Mouse (Mus musculus) adrenal gland, postnatal 4 days (tissue): Measurements from ENCODE around the gene Cc2d2b. TPM values are rescaled to one million over a fixed set of nuclear protein-coding genes. Genes with fewer than 3 reads are reported as not detected.

ENCODE experiments used
- DNase-seq, 2 experiments: peaks; one replicate each; pipeline ENCODE4 v3.0.0; 2021 to 2022; ENCODE audit warnings: low spot score in 2 of 2, mixed read lengths in 2 of 2
- total RNA-seq, 2 experiments: library from RNA; stranded (reverse); gene quantifications; 2 replicates each; pipeline ENCODE4 v1.2.3; 2021

The Cc2d2b gene
- total RNA-seq, 2 experiments from 2014 or later: 0.40 TPM; not detected in 1

- DNase-seq: no peak
These were observed 5.8 kb downstream of the Cc2d2b start for GRCm38 (mm10) chr19:40754311-40754710.

- no peak for DNase-seq
These were observed 11.5 kb downstream of the Cc2d2b start for GRCm38 (mm10) chr19:40760071-40760470.

GRCm38 (mm10) chr19:40762023-40762759 lies 13.6 kb downstream of the Cc2d2b start:
- no peak for DNase-seq

DNA sequence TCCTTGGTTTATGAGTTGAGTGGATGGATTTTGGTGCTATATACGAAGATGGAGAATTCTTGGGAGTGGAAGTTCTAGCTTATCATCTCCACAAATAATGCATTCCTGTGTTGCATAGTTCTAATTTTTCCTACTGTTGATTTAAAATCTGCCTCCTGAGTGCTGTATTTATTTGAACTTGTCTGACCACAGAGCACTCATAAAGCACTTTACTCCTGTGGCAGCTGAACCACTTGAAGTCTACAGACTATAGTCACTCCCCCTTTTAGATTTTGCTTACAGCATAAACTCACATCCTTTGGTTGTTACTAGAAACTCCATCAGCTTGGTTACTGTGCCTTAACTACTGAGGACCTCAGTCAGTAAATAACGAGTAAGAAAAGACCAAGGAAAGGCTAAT lies 18.6 kb downstream of the Cc2d2b start:
- DNase-seq: no peak

- DNase-seq: no peak
These were observed 20.8 kb downstream of the Cc2d2b start for GRCm38 (mm10) chr19:40769341-40769770.

- DNase-seq: no peak
These were observed 39.6 kb downstream of the Cc2d2b start for GRCm38 (mm10) chr19:40788004-40788714.

GRCm38 (mm10) chr19:40788715-40789084 lies 40.1 kb downstream of the Cc2d2b start:
- no peak for DNase-seq

- no peak for DNase-seq
These were observed 56.7 kb downstream of the Cc2d2b start for GRCm38 (mm10) chr19:40805176-40805737.

GRCm38 (mm10) chr19:40809858-40810257 lies 61.3 kb downstream of the Cc2d2b start:
- DNase-seq: no peak

DNA sequence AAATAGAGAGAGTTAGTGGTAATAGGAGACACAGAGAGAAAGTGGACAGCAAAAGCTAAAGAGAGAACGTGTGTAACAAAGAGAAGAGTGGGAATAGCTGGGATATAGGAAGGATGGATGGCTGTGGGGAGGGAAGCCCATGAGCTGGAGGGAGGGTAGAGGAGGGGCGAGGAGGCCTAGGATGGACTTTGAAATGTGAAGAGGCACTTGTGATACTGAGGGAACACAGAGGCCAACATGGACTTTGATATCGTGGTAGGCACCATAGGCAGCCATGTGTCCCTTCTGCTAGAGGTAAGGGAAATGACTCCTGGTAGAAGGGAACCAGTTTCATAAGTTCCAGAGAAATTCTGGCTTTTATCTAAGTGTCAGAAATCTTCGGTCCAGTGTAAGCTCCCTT lies 63.3 kb downstream of the Cc2d2b start:
- no peak for DNase-seq

- no peak for DNase-seq
These were observed 64.2 kb downstream of the Cc2d2b start for GRCm38 (mm10) chr19:40812778-40813177.

- no peak for DNase-seq
These were observed 64.8 kb downstream of the Cc2d2b start for GRCm38 (mm10) chr19:40813385-40813784.

GRCm38 (mm10) chr19:40815645-40816183 lies 67.2 kb downstream of the Cc2d2b start:
- DNase-seq: no peak

DNA sequence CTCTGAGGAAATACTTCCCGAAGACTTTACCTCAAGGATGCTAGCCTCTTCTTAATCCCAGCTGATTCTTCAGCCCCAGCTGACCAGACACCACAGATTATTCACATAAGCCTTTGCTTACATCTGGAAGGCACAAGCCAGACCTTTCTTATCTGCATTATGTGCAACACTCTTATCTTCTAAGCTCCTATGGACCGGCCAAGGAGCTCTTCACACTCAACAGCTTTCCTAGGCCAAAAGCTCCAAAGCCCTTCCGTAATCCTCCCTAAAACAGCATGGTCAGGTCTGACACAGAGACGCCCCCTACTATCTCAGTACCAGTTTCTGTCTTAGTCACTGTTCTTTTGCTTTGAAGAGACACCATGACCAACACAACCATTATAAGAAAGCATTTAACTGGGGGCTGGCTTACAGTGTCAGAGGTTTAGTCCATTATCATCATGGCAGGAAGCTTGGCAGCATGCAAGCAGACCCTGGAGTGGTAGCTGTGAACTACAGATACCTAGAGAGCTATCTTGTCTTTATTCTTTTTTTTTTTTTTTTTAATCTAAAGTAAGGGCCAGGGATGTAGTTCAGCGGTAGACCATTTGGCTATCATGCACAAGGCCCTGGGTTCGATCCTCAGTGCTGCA lies 69.5 kb downstream of the Cc2d2b start:
- no peak for DNase-seq

- no peak for DNase-seq
These were observed 70.2 kb downstream of the Cc2d2b start for GRCm38 (mm10) chr19:40818764-40819163.

DNA sequence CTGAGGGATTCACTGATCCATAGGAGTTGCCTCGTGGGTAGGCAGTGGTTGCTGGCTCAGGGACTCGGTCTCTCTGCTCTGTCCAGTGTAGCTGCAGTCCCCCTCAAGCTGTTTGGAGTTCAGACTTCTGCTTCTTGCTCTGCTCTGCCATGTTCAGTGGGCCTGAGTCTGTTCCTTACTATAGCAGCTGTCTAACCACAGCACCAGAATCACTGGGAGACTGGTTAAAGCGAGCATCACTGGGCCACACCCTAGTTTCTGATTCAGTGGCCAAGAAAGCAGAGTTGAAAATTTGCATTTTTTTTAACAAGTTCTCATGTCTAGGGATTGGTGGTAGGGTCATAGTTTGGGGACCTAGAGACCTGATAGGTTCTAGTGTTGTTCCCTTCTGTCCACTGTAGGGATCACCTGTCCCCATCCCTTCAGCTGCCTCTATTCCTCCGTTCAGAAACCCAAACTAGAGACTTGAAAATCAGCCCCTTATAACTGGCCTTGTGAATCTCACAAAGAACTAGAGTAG lies 72.8 kb downstream of the Cc2d2b start:
- no peak for DNase-seq

GRCm38 (mm10) chr19:40825636-40826035 lies 77.1 kb downstream of the Cc2d2b start:
- DNase-seq: no peak

DNA sequence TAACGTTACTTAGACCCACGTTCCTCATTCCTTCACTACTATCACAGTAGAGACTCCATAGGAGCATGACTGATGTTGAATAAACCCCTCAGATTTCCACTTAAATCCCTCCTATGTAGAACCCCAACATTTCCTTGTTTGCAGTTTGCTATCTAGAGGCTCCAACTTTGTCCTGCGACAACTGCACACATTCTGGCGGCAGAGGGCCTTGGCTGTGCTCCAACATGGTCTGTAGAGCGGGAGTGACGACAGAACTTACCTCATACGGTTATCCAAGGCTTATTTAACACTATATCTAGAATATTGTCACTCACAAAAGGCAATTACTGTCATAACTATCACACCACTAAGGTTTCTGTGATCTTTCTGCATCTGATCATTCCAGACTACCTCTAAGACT lies 78.2 kb downstream of the Cc2d2b start:
- DNase-seq: no peak

GRCm38 (mm10) chr19:40830198-40830597 lies 81.6 kb downstream of the Cc2d2b start:
- DNase-seq: no peak

DNA sequence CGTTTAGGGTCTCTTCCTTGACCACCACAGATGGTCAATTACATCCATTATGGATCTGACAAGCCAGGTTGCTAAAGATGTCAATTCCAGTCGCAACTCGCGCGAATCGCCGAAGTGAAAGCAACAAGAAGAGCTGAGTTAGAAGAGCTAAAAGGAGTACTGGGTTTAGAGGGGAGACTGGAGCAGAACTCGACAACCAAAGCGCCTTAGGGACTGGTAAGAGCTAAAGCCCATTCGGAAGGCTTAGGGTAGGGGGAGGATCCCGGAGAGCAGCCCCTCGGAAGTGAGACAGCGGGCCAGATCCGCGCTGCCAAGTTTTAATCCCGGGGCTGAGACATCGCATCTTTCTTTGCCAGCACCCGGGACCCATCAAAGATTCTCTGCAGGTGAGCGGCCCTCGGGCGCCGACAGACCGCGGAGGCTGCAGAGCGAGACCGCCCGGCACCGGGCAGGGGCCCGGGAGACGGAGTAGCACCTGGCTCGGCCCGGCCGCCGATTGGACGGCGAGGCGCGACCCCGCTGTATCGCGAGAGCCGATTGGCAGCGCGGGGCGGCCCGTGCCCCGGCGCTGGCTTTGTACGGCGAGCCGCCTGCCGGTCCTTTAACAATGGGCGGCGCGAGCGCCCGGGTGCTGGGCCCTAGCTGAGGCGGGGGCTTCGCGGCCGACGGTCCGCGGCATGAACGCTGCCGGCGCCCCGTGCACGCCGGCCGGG lies 82.3 kb downstream of the Cc2d2b start, which contains the start of gene Ccnj:
TSS of gene Ccnj (plus strand) at position 577 of the 713 bp plus-strand sequence.
- peak; percentile 84 to 88 for DNase-seq
